Mouse (Mus musculus): ENCODE measurements around the gene Dpp4.

Dpp4 gene

GRCm38 (mm10) chr2:62363606-62364005 is 48.4 kb downstream of the Dpp4 start:
- DNase-seq (ENCODE audit: low read depth, low spot score), result no peak

GRCm38 (mm10) chr2:62362211-62362610 is 49.8 kb downstream of the Dpp4 start:
- DNase-seq (ENCODE audit: low read depth, low spot score), result no peak

DNA sequence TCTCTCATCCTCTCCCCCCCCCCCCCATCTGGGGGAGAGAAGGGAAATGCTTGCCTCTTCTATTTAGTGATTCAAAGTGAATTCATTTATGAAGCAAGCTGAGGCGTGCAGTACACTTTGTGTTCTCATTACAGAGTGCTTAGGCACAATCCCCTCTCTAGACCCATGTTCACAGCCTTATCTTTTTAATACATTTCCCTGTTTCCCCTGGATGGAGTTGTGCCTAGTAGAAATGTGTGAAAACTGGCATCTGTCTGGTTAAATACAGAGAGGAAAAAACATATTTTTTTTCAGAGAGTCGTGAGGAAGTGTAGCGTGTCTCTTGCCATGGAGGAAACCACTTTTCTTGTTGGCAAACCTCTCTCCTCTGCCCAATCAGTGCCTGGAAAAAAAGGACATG is 50.5 kb downstream of the Dpp4 start:
- DNase-seq (ENCODE audit: low read depth, low spot score), result no peak

GRCm38 (mm10) chr2:62360872-62361271 is 51.2 kb downstream of the Dpp4 start:
- DNase-seq (ENCODE audit: low read depth, low spot score), result no peak

DNA sequence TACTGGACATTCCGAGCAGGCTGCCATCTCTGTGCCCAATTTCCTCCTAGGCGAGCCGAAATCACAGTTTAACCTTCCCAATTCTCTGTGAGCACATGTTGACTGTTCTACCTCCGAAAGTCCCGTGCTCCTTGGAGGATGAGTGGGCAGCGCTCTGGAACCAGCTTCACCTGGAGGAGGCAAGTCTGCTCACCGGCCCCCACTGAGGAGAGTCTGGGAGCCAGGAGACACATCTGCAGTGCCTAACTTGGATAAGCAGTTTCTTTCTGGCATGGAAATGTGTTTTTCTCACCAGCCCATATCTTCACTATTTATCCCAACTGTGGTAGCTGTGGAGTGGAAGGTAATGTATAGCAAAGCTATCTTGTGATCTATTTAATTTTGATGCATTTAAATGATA is 54.8 kb downstream of the Dpp4 start:
- DNase-seq (ENCODE audit: low read depth, low spot score), result no peak

GRCm38 (mm10) chr2:62356606-62357005 is 55.4 kb downstream of the Dpp4 start:
- DNase-seq (ENCODE audit: low read depth, low spot score), result no peak

- no peak for DNase-seq (ENCODE audit: low read depth, low spot score)
Measured at GRCm38 (mm10) chr2:62355766-62356165, 56.3 kb downstream of the Dpp4 start.

DNA sequence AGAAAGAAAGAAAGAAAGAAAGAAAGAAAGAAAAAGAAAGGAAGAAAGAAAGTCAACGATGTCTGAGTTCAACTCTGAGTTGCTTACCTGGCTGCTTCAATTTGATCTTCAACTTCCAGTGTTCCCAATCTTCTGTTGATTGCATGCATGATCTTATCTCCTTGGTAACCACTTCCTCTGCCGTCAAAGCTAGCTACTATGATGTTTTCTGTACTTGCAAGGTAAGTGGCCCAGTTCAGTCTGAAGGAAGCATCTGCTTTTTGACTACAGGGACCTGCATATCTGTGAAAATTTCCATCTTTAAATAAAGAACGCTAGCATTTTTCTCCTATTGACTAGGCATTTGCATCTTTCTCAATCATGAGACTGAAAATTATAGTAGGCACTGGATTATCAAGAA is 60.0 kb downstream of the Dpp4 start:
- DNase-seq (ENCODE audit: low read depth, low spot score), result no peak

DNA sequence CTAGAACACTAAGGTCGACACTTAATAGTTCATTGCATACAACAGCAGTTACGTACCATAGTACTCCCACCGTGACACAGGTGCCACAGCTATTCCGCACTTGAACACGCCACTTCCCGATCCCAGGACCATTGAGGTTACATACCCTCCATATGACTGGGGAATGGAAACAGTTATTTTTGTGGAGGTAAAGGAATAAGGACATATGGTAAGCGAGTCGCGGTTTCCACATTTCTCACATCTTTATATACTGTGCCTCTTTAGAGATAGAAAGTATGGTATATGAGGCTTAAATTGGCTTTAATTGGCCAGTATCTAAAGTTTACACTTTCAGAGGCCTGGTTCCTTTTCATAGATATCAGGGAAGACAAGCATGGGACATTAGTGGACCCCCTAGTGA is 64.3 kb downstream of the Dpp4 start:
- DNase-seq (ENCODE audit: low read depth, low spot score), result no peak

GRCm38 (mm10) chr2:62346771-62347170 is 65.3 kb downstream of the Dpp4 start:
- no peak for DNase-seq (ENCODE audit: low read depth, low spot score)

DNA sequence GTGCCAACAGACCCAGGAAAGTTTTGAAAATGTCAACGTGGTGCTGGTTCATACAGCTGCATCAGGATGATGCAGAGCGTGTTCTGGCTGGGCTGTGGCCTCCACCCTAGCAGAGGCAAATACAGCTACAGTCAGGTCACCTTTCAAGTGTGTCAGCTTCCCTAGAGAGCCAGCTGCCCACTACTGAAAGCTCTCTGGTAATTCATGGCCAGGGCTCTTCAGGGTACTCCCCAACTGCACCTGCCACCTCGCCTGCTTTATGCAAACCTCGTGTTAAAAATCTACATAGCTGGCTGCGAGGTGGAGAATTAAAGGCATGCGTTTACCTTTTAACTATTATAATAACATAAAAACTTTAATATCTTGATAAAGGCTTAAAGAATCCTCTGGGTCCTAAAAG is 67.7 kb downstream of the Dpp4 start:
- no peak for DNase-seq (ENCODE audit: low read depth, low spot score)

GRCm38 (mm10) chr2:62341734-62342128 is 70.3 kb downstream of the Dpp4 start:
- peak; percentile 27 for DNase-seq (ENCODE audit: low read depth, low spot score)

DNA sequence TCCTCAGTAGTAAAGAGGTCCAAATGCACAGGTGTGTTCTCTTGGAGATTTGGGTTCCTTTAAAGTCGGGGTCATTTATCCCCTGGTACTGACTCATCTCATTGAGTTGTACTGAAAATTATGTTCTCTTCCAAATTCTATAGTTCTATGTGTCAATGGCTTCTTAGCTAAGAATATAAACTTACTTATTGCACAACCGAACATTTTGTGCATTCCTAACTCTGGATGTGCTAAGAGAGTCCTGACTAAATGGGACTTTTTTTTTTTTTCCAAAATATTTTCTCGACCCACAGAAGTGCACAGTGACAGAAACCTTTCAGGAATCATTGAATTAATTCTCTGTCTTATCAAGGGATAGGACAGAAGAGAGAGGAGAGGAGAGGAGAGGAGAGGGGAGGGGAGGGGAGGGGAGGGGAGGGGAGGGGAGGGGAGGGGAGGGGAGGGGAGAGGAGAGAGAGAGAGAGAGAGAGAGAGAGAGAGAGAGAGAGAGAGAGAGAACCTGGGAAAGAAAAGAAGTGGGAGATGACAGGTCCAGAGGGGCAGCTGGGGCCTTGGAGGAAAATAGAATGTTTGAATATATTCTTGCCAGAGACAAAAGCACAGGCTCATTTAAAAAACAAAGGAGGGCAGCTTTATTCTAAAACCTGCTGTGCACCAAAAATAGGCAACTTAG is 70.8 kb downstream of the Dpp4 start:
- no peak for DNase-seq (ENCODE audit: low read depth, low spot score)

- no peak for DNase-seq (ENCODE audit: low read depth, low spot score)
Measured at GRCm38 (mm10) chr2:62339222-62339944, 72.6 kb downstream of the Dpp4 start.

- DNase-seq (ENCODE audit: low read depth, low spot score), result no peak
Measured at GRCm38 (mm10) chr2:62337086-62337485, 74.9 kb downstream of the Dpp4 start.

- no peak for DNase-seq (ENCODE audit: low read depth, low spot score)
Measured at GRCm38 (mm10) chr2:62334397-62335243, 77.4 kb downstream of the Dpp4 start.

- no peak for DNase-seq (ENCODE audit: low read depth, low spot score)
Measured at GRCm38 (mm10) chr2:62332465-62332864, 79.6 kb downstream of the Dpp4 start.

- no peak for DNase-seq (ENCODE audit: low read depth, low spot score)
Measured at GRCm38 (mm10) chr2:62331913-62332312, 80.1 kb downstream of the Dpp4 start.

- DNase-seq (ENCODE audit: low read depth, low spot score), result no peak
Measured at GRCm38 (mm10) chr2:62325388-62325787, 86.6 kb downstream of the Dpp4 start.

GRCm38 (mm10) chr2:62323078-62323637 is 88.9 kb downstream of the Dpp4 start:
- no peak for DNase-seq (ENCODE audit: low read depth, low spot score)

DNA sequence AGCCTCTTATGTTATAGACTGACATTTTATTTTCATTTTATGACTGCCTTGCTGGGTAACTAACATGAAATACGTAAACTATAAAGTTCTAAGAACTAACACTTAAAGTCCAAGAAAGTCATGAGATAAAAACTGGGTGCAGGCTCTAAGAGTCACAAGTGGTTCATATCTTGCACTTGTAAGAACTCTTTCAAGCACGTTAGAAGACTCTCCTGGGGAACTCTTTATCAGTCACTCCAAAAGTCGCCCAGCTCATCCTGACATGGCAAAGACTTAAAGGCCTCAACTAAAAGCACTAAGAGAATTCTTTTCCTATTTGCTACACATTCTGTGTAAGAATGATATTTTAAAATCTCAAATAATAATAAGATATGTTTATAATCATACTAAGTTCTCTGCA is 92.5 kb downstream of the Dpp4 start:
- no peak for DNase-seq (ENCODE audit: low read depth, low spot score)

DNA sequence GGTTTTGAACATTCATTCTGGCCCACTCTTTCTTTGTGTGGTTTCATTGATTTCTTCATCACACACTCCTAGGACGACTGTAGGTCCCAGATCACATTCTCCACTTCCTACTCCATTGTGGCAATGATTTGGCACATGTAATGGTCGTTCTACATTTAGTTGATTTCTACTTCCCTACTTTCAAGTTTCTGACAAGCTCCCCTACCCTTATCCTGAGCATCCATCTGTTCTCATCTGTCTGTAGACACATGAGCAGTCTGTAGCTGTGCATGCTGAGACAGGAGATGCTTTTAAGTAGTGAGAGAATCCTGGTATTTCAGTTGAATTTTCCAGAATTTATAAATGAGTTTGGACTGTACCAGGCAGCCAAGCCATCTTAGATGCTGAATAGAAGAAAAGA is 95.1 kb downstream of the Dpp4 start:
- DNase-seq (ENCODE audit: low read depth, low spot score), result no peak
